Mouse (Mus musculus) lung, embryonic 16.5 days (tissue): ENCODE measurements around the gene Scgb1b27. TPM values are rescaled to one million over a fixed set of nuclear protein-coding genes. Genes with fewer than 3 reads are reported as not detected.

Experiments
- polyA plus RNA-seq: library from polyadenylated mRNA; unstranded; fragments of >200 nt; fragmentation: Nextera tagmentation; extraction: Ambion mirVana; gene quantifications from 2 replicates; pipeline ENCODE4 v1.2.1, GENCODE M21; 2015

Scgb1b27 gene
- polyA plus RNA-seq, 1 experiment from 2014 or later = not detected

Other genes starting within 250 kb of the Scgb1b27 start
- not detected in 2 replicates for gene Scgb2b26, start 76.4 kb upstream of the Scgb1b27 start, polyA plus RNA-seq
- not detected in 2 replicates for gene Scgb2b27, start 7.5 kb upstream of the Scgb1b27 start, polyA plus RNA-seq
- not detected in 2 replicates for gene Scgb1b30, start 73.9 kb downstream of the Scgb1b27 start, polyA plus RNA-seq
- gene Wtip, start 111.8 kb downstream of the Scgb1b27 start, polyA plus RNA-seq = 6.5 and 7.2 TPM in 2 replicates
- gene Uba2, start 148.1 kb downstream of the Scgb1b27 start, polyA plus RNA-seq = 192 and 203 TPM in 2 replicates
- gene Pdcd2l, start 175.2 kb downstream of the Scgb1b27 start, polyA plus RNA-seq = 56.2 and 57.2 TPM in 2 replicates
- gene Gpi1, start 208.9 kb downstream of the Scgb1b27 start, polyA plus RNA-seq = 252 and 256 TPM in 2 replicates
- not detected in 2 replicates for gene Gm6096, start 229.6 kb downstream of the Scgb1b27 start, polyA plus RNA-seq